Mouse (Mus musculus) forebrain, embryonic 12.5 days (tissue): ENCODE results near the gene Sbno2. TPM values are rescaled to one million over a fixed set of nuclear protein-coding genes. Genes with fewer than 3 reads are reported as not detected.

Source experiments
- ATAC-seq: fragments of 200-750 bp; cut with Nextera tagmentation; 2 replicates; pipeline ENCODE4 v1.8.0; 2017; ENCODE audit warnings: moderate TSS enrichment; ENCODE audit not compliant: low FRiP score
- H3K27ac ChIP-seq: fragments of 300-500 bp; sonication (generic); 2 replicates; pipeline ENCODE4 v1.5.1; 2016; ENCODE audit warnings: mild to moderate bottlenecking
- H3K27me3 ChIP-seq: fragments of 300-500 bp; sonication (generic); 2 replicates; pipeline ENCODE4 v1.6.1; 2016; ENCODE audit warnings: mild to moderate bottlenecking
- H3K36me3 ChIP-seq: fragments of 300-500 bp; sonication (generic); replicated peaks from 2 replicates; pipeline ENCODE4 v1.6.1; 2016; ENCODE audit warnings: mild to moderate bottlenecking
- H3K4me1 ChIP-seq: fragments of 300-500 bp; sonication (generic); 2 replicates; pipeline ENCODE4 v1.6.1; 2016
- H3K4me2 ChIP-seq: fragments of 300-500 bp; sonication (generic); 2 replicates; pipeline ENCODE4 v1.6.1; 2016; ENCODE audit warnings: mild to moderate bottlenecking, moderate library complexity
- H3K4me3 ChIP-seq: fragments of 300-500 bp; sonication (generic); replicated peaks from 2 replicates; pipeline ENCODE4 v1.5.1; 2016; ENCODE audit warnings: mild to moderate bottlenecking
- H3K9ac ChIP-seq: fragments of 300-500 bp; sonication (generic); 2 replicates; pipeline ENCODE4 v1.6.1; 2016; ENCODE audit warnings: mild to moderate bottlenecking
- H3K9me3 ChIP-seq: fragments of 300-500 bp; sonication (generic); 2 replicates; pipeline ENCODE4 v1.6.1; 2016
- WGBS: fragments of 180-500 bp; shearing (Covaris S2); methylation state at CpG from one replicate; pipeline ENCODE4 v1.1.7; 2016; 5-methylcytosine and 5-hydroxymethylcytosine counted together
- polyA plus RNA-seq: library from polyadenylated mRNA; unstranded; fragments of >200 nt; fragmentation: Nextera tagmentation; extraction: Ambion mirVana; gene quantifications from 2 replicates; pipeline ENCODE4 v1.2.1, GENCODE M21; 2016

Sbno2 gene
- polyA plus RNA-seq, 1 experiment from 2014 or later: 16.4 TPM

- ATAC-seq: no peak
- H3K27ac ChIP-seq: no peak overlapping the region
- H3K9ac ChIP-seq: no peak overlapping the region
- whole genome bisulfite sequencing: 93% methylated on average over 13 of the region's 13 CpGs
- H3K4me2 ChIP-seq: no peak overlapping the region
- H3K4me1 ChIP-seq: peaks cover 16% of the 10 kb centered on the region; the same call in 1 of the 2 replicates
- no peak overlapping the region for H3K4me3 ChIP-seq
- H3K9me3 ChIP-seq: no peaks in the 10 kb centered on the region
- H3K36me3 ChIP-seq: no peaks in the 10 kb centered on the region
- H3K27me3 ChIP-seq: peaks cover 38% of the 10 kb centered on the region
Observed at GRCm38 (mm10) chr10:80021320-80021641, 84.1 kb downstream of the Sbno2 start.

GRCm38 (mm10) chr10:80020603-80021319 lies 84.6 kb downstream of the Sbno2 start:
- Histone ChIP-seq H3K4me2 (no peak overlapping the region), H3K9me3 (no peaks in the 10 kb centered on the region), H3K4me1 (peaks cover 16% of the 10 kb centered on the region; the same call in 1 of the 2 replicates), H3K9ac (no peak overlapping the region), H3K27ac (no peak overlapping the region), H3K4me3 (no peak overlapping the region), H3K36me3 (no peaks in the 10 kb centered on the region), H3K27me3 (peaks cover 43% of the 10 kb centered on the region)
- ATAC-seq: no peak
- 84% methylated on average over 18 of the region's 18 CpGs for WGBS

- WGBS: 16% methylated on average over 11 of the region's 11 CpGs
- Histone ChIP-seq H3K36me3 (no peaks in the 10 kb centered on the region), H3K4me2 (peak overlapping the region; percentile 38), H3K9me3 (no peaks in the 10 kb centered on the region), H3K27ac (no peak overlapping the region), H3K27me3 (peaks cover 49% of the 10 kb centered on the region), H3K4me1 (peaks cover 16% of the 10 kb centered on the region; the same call in 1 of the 2 replicates), H3K9ac (peak overlapping the region; percentile 36; the same call in 1 of the 2 replicates), H3K4me3 (0 out of 2 replicates have a peak overlapping the region, but pooled peaks have one; percentile 16)
- no peak for ATAC-seq
Observed at GRCm38 (mm10) chr10:80020191-80020590, 85.2 kb downstream of the Sbno2 start.

GRCm38 (mm10) chr10:80019471-80020131 lies 85.8 kb downstream of the Sbno2 start:
- H3K4me3 ChIP-seq: peak overlapping the region; percentile 16; the same call in 1 of the 2 replicates
- H3K4me2 ChIP-seq: peak overlapping the region; percentile 38
- 4% methylated on average over 20 of the region's 20 CpGs for WGBS
- ATAC-seq: peak; percentile 44; the same call in 1 of the 2 replicates
- no peaks in the 10 kb centered on the region for H3K36me3 ChIP-seq
- peaks cover 55% of the 10 kb centered on the region for H3K27me3 ChIP-seq
- no peak overlapping the region for H3K27ac ChIP-seq
- peaks cover 16% of the 10 kb centered on the region; the same call in 1 of the 2 replicates for H3K4me1 ChIP-seq
- peak overlapping the region; percentile 36; the same call in 1 of the 2 replicates for H3K9ac ChIP-seq
- no peaks in the 10 kb centered on the region for H3K9me3 ChIP-seq

- Histone ChIP-seq H3K9ac (no peak overlapping the region), H3K9me3 (no peaks in the 10 kb centered on the region), H3K36me3 (no peaks in the 10 kb centered on the region), H3K4me1 (peaks cover 16% of the 10 kb centered on the region; the same call in 1 of the 2 replicates), H3K4me3 (no peak overlapping the region), H3K4me2 (0 out of 2 replicates have a peak overlapping the region, but pooled peaks have one; percentile 10), H3K27me3 (peaks cover 63% of the 10 kb centered on the region), H3K27ac (no peak overlapping the region)
- ATAC-seq: no peak
- 8% methylated on average over 15 of the region's 15 CpGs for WGBS
Observed at GRCm38 (mm10) chr10:80018739-80019297, 86.6 kb downstream of the Sbno2 start.

GRCm38 (mm10) chr10:80017771-80018170 lies 87.6 kb downstream of the Sbno2 start:
- WGBS: 84% methylated on average over 14 of the region's 14 CpGs
- no peak for ATAC-seq
- Histone ChIP-seq H3K4me1 (peaks cover 16% of the 10 kb centered on the region; the same call in 1 of the 2 replicates), H3K4me2 (no peak overlapping the region), H3K36me3 (no peaks in the 10 kb centered on the region), H3K9me3 (no peaks in the 10 kb centered on the region), H3K27me3 (peaks cover 73% of the 10 kb centered on the region), H3K27ac (no peak overlapping the region), H3K4me3 (no peak overlapping the region), H3K9ac (no peak overlapping the region)

- peaks cover 77% of the 10 kb centered on the region for H3K27me3 ChIP-seq
Observed at GRCm38 (mm10) chr10:80017361-80017760, 88.0 kb downstream of the Sbno2 start.

GRCm38 (mm10) chr10:80016931-80017330 lies 88.4 kb downstream of the Sbno2 start:
- no peak for ATAC-seq
- Histone ChIP-seq H3K27ac (no peak overlapping the region), H3K4me3 (0 out of 2 replicates have a peak overlapping the region, but pooled peaks have one; percentile 3), H3K27me3 (peaks cover 82% of the 10 kb centered on the region), H3K4me2 (no peak overlapping the region), H3K36me3 (no peaks in the 10 kb centered on the region; the same call in 1 of the 2 replicates), H3K4me1 (peaks cover 16% of the 10 kb centered on the region; the same call in 1 of the 2 replicates), H3K9ac (no peak overlapping the region), H3K9me3 (no peaks in the 10 kb centered on the region)
- WGBS: 92% methylated on average over 10 of the region's 10 CpGs

More at GRCm38 (mm10) chr10:80017361-80017760, 88.0 kb downstream of the Sbno2 start:
- Histone ChIP-seq H3K4me2 (no peak overlapping the region), H3K36me3 (no peaks in the 10 kb centered on the region), H3K27ac (no peak overlapping the region), H3K4me1 (peaks cover 16% of the 10 kb centered on the region; the same call in 1 of the 2 replicates), H3K9me3 (no peaks in the 10 kb centered on the region), H3K9ac (no peak overlapping the region), H3K4me3 (no peak overlapping the region)
- no peak for ATAC-seq
- 70% methylated on average over 3 of the region's 3 CpGs for WGBS

- no peak for ATAC-seq
- Histone ChIP-seq H3K4me3 (0 out of 2 replicates have a peak within 1 kb of the TSS, but pooled peaks have one; percentile 3), H3K27me3 (peaks cover 86% of the 10 kb centered on the region)
Observed at GRCm38 (mm10) chr10:80016511-80016910, 88.9 kb downstream of the Sbno2 start, which contains the start of gene Arhgap45. Gene Arhgap45, plus strand, starts transcription at chr10:80016653.

GRCm38 (mm10) chr10:80015583-80015982 lies 89.8 kb downstream of the Sbno2 start:
- ATAC-seq: no peak
- Histone ChIP-seq H3K27me3 (peaks cover 87% of the 10 kb centered on the region), H3K4me1 (peaks cover 16% of the 10 kb centered on the region; the same call in 1 of the 2 replicates), H3K36me3 (peaks cover 6% of the 10 kb centered on the region), H3K9ac (no peak overlapping the region), H3K4me3 (no peak overlapping the region), H3K27ac (no peak overlapping the region), H3K9me3 (peaks cover 8% of the 10 kb centered on the region), H3K4me2 (no peak overlapping the region)
- 86% methylated on average over 10 of the region's 10 CpGs for WGBS

More at GRCm38 (mm10) chr10:80016511-80016910, 88.9 kb downstream of the Sbno2 start, which contains the start of gene Arhgap45:
- Histone ChIP-seq H3K36me3 (no peaks in the 10 kb centered on the region; the same call in 1 of the 2 replicates), H3K9ac (no peak within 1 kb of the TSS), H3K27ac (no peak within 1 kb of the TSS), H3K9me3 (no peaks in the 10 kb centered on the region), H3K4me1 (peaks cover 16% of the 10 kb centered on the region; the same call in 1 of the 2 replicates), H3K4me2 (no peak within 1 kb of the TSS)
- WGBS: 73% methylated on average over 11 of the region's 11 CpGs

GRCm38 (mm10) chr10:80014484-80015290 lies 90.7 kb downstream of the Sbno2 start:
- H3K9ac ChIP-seq: no peak overlapping the region
- H3K36me3 ChIP-seq: peaks cover 13% of the 10 kb centered on the region
- WGBS: 17% methylated on average over 28 of the region's 28 CpGs
- H3K27ac ChIP-seq: no peak overlapping the region
- no peak for ATAC-seq
- no peak overlapping the region for H3K4me3 ChIP-seq
- peaks cover 82% of the 10 kb centered on the region for H3K27me3 ChIP-seq
- peaks cover 10% of the 10 kb centered on the region; the same call in 1 of the 2 replicates for H3K4me1 ChIP-seq
- H3K9me3 ChIP-seq: peaks cover 17% of the 10 kb centered on the region
- no peak overlapping the region for H3K4me2 ChIP-seq
